Mouse (Mus musculus): Measurements from ENCODE around the gene Eif3c.

GRCm38 (mm10) chr7:126566094-126566765 lies at the start of gene Eif3c:
- TF ChIP-seq CTCF (IDR thresholded peaks at IDR 0.05; ENCODE audit: low read depth, low read length) = no peak
- peak; percentile 74 for TF ChIP-seq POLR2A (IDR thresholded peaks at IDR 0.05; ENCODE audit: extremely low read depth, insufficient read depth, low read length)
